Mouse (Mus musculus) lung, postnatal 0 days (tissue): Measurements from ENCODE around the gene Eefsec. TPM values are rescaled to one million over a fixed set of nuclear protein-coding genes. Genes with fewer than 3 reads are reported as not detected.

Experiments
- ATAC-seq: fragments of 200-750 bp; cut with Nextera tagmentation; 2 replicates; pipeline ENCODE4 v1.8.0; 2017; ENCODE audit warnings: moderate library complexity
- DNase-seq: peaks from one replicate; pipeline ENCODE4 v3.0.0-alpha.2; 2016; ENCODE audit warnings: low spot score
- H3K27ac ChIP-seq: fragments of 300-500 bp; sonication (generic); 2 replicates; pipeline ENCODE4 v1.5.1; 2014; ENCODE audit warnings: antibody characterized with exemption, mild to moderate bottlenecking, low read length, mixed read lengths
- H3K27me3 ChIP-seq: fragments of 300-500 bp; sonication (generic); replicated peaks from 2 replicates; pipeline ENCODE4 v1.6.1; 2014; ENCODE audit warnings: low read length, mixed read lengths; ENCODE audit not compliant: insufficient read depth
- H3K36me3 ChIP-seq: fragments of 300-500 bp; sonication (generic); 2 replicates; pipeline ENCODE4 v1.6.1; 2014; ENCODE audit warnings: low read length, mixed read lengths; ENCODE audit not compliant: insufficient read depth
- H3K4me1 ChIP-seq: fragments of 300-500 bp; sonication (generic); 2 replicates; pipeline ENCODE4 v1.6.1; 2014; ENCODE audit warnings: antibody characterized with exemption, low read depth, low read length, mixed read lengths; ENCODE audit not compliant: insufficient read depth
- H3K4me2 ChIP-seq: fragments of 300-500 bp; sonication (generic); replicated peaks from 2 replicates; pipeline ENCODE4 v1.6.1; 2014; ENCODE audit warnings: low read depth, mild to moderate bottlenecking, low read length, moderate library complexity, mixed read lengths
- H3K4me3 ChIP-seq: fragments of 300-500 bp; sonication (generic); 2 replicates; pipeline ENCODE4 v1.5.1; 2014; ENCODE audit warnings: low read depth, low read length
- H3K9ac ChIP-seq: fragments of 300-500 bp; sonication (generic); replicated peaks from 2 replicates; pipeline ENCODE4 v1.6.1; 2014; ENCODE audit warnings: low read depth, mild to moderate bottlenecking
- H3K9me3 ChIP-seq: fragments of 300-500 bp; sonication (generic); 2 replicates; pipeline ENCODE4 v1.6.1; 2016; ENCODE audit warnings: low read length, mixed read lengths
- CTCF ChIP-seq: IDR thresholded peaks from 2 replicates; pipeline ENCODE4 v1.5.1; 2016; ENCODE audit warnings: antibody characterized with exemption, mild to moderate bottlenecking
- EP300 ChIP-seq: IDR thresholded peaks from 2 replicates; pipeline ENCODE4 v1.6.1; 2016; ENCODE audit warnings: antibody characterized with exemption, mild to moderate bottlenecking, control low read depth
- WGBS: fragments of 180-500 bp; shearing (Covaris S2); extraction: QIAGEN DNeasy Blood & Tissue Kit; methylation state at CpG from one replicate; pipeline ENCODE4 v1.1.7; 2014; 5-methylcytosine and 5-hydroxymethylcytosine counted together
- polyA plus RNA-seq: library from polyadenylated mRNA; unstranded; fragments of >200 nt; fragmentation: Nextera tagmentation; extraction: Ambion mirVana; gene quantifications from 2 replicates; pipeline ENCODE4 v1.2.1, GENCODE M21; 2015

The Eefsec gene
- polyA plus RNA-seq, 1 experiment from 2014 or later, result 21.0 TPM

GRCm38 (mm10) chr6:88266055-88266454, 180.3 kb downstream of the Eefsec start:
- no peaks in the 10 kb centered on the region for H3K4me1 ChIP-seq
- H3K4me2 ChIP-seq, result no peak overlapping the region
- H3K4me3 ChIP-seq, result no peak overlapping the region
- no peak overlapping the region for H3K9ac ChIP-seq
- WGBS, result 90% methylated on average over 3 of the region's 3 CpGs
- DNase-seq (no peak), ATAC-seq (no peak)
- no peaks in the 10 kb centered on the region for H3K9me3 ChIP-seq
- no peaks in the 10 kb centered on the region for H3K27me3 ChIP-seq
- H3K27ac ChIP-seq, result no peak overlapping the region
- H3K36me3 ChIP-seq, result no peaks in the 10 kb centered on the region
- TF ChIP-seq EP300 (no peak), CTCF (no peak)

- H3K4me1 ChIP-seq, result no peaks in the 10 kb centered on the region
- H3K4me3 ChIP-seq, result no peak overlapping the region
- no peaks in the 10 kb centered on the region for H3K36me3 ChIP-seq
- 88% methylated on average over 1 of the region's 1 CpGs for WGBS
- no peaks in the 10 kb centered on the region for H3K9me3 ChIP-seq
- TF ChIP-seq EP300, result no peak
- TF ChIP-seq CTCF, result no peak
- H3K4me2 ChIP-seq, result no peak overlapping the region
- no peak overlapping the region for H3K9ac ChIP-seq
- ATAC-seq, result no peak
- H3K27me3 ChIP-seq, result no peaks in the 10 kb centered on the region
- no peak overlapping the region for H3K27ac ChIP-seq
- no peak for DNase-seq
Measured at GRCm38 (mm10) chr6:88265355-88265754, 181.0 kb downstream of the Eefsec start.

- H3K9me3 ChIP-seq, result no peaks in the 10 kb centered on the region
- no peaks in the 10 kb centered on the region for H3K27me3 ChIP-seq
- DNase-seq, result no peak
- H3K36me3 ChIP-seq, result no peaks in the 10 kb centered on the region
- WGBS, result 80% methylated on average over 9 of the region's 9 CpGs
- H3K4me2 ChIP-seq, result no peak overlapping the region
- no peak overlapping the region for H3K4me3 ChIP-seq
- no peak overlapping the region for H3K27ac ChIP-seq
- no peak for TF ChIP-seq CTCF
- no peak for TF ChIP-seq EP300
- no peaks in the 10 kb centered on the region for H3K4me1 ChIP-seq
- H3K9ac ChIP-seq, result no peak overlapping the region
- no peak for ATAC-seq
Measured at GRCm38 (mm10) chr6:88262160-88262559, 184.2 kb downstream of the Eefsec start.

DNA sequence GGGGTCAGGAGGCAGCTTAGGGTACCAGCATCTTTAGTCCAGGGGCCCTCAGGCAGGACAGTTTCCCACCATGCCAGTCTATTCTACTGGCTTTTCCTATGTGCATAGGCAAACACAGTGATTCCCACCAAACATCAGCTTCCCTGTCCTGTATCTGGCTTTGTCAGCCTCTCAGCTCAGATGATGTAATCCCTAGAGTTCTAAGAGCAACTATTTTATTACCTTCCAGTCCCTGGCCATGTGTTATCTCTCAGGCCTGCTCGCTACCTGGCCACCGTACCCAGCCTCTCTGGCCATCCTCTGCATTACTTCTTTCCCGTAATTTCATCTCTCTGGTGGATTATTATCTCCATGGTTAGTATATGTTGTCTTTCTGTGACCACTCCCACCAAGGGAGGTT, 185.7 kb downstream of the Eefsec start:
- TF ChIP-seq EP300 (no peak), CTCF (no peak)
- Histone ChIP-seq H3K36me3 (no peaks in the 10 kb centered on the region), H3K9me3 (no peaks in the 10 kb centered on the region), H3K4me1 (no peaks in the 10 kb centered on the region), H3K4me3 (no peak overlapping the region), H3K27ac (no peak overlapping the region), H3K4me2 (no peak overlapping the region), H3K9ac (no peak overlapping the region), H3K27me3 (no peaks in the 10 kb centered on the region)
- WGBS, result 97% methylated on average over 3 of the region's 3 CpGs
- no peak for ATAC-seq
- no peak for DNase-seq

- Histone ChIP-seq H3K27me3 (no peaks in the 10 kb centered on the region), H3K9ac (no peak overlapping the region), H3K4me1 (no peaks in the 10 kb centered on the region), H3K4me3 (no peak overlapping the region), H3K9me3 (no peaks in the 10 kb centered on the region), H3K4me2 (no peak overlapping the region), H3K36me3 (no peaks in the 10 kb centered on the region; the same call in 1 of the 2 replicates), H3K27ac (no peak overlapping the region)
- 89% methylated on average over 3 of the region's 3 CpGs for WGBS
- ATAC-seq (no peak), DNase-seq (no peak)
- TF ChIP-seq CTCF, result no peak
- TF ChIP-seq EP300, result no peak
Measured at GRCm38 (mm10) chr6:88259621-88260020, 186.7 kb downstream of the Eefsec start.

GRCm38 (mm10) chr6:88255435-88255834, 190.9 kb downstream of the Eefsec start:
- TF ChIP-seq EP300 (no peak), CTCF (no peak)

GRCm38 (mm10) chr6:88254082-88254481, 192.3 kb downstream of the Eefsec start:
- Histone ChIP-seq H3K36me3 (no peaks in the 10 kb centered on the region; the same call in 1 of the 2 replicates), H3K4me3 (no peak overlapping the region), H3K9me3 (no peaks in the 10 kb centered on the region), H3K27ac (no peak overlapping the region), H3K4me2 (no peak overlapping the region), H3K4me1 (no peaks in the 10 kb centered on the region), H3K27me3 (no peaks in the 10 kb centered on the region), H3K9ac (no peak overlapping the region)
- ATAC-seq (no peak), DNase-seq (no peak)
- 61% methylated on average over 6 of the region's 6 CpGs for WGBS
- TF ChIP-seq EP300 (no peak), CTCF (no peak)

More at GRCm38 (mm10) chr6:88255435-88255834, 190.9 kb downstream of the Eefsec start:
- Histone ChIP-seq H3K4me1 (no peaks in the 10 kb centered on the region), H3K36me3 (no peaks in the 10 kb centered on the region; the same call in 1 of the 2 replicates), H3K27ac (no peak overlapping the region), H3K27me3 (no peaks in the 10 kb centered on the region), H3K9me3 (no peaks in the 10 kb centered on the region), H3K4me3 (no peak overlapping the region), H3K4me2 (no peak overlapping the region), H3K9ac (no peak overlapping the region)
- 43% methylated on average over 4 of the region's 4 CpGs for WGBS
- DNase-seq (no peak), ATAC-seq (no peak)
